Mouse (Mus musculus): Measurements from ENCODE around the gene Rnf7. TPM values are rescaled to one million over a fixed set of nuclear protein-coding genes. Genes with fewer than 3 reads are reported as not detected.

Rnf7 gene
- polyA plus RNA-seq, 1 experiment from 2014 or later = 59.1 TPM

- Histone ChIP-seq H3K4me3 (replicated peaks) (peak overlapping the region; percentile 43), H3K36me3 (replicated peaks) (no peaks in the 10 kb centered on the region), H3K4me2 (peak overlapping the region; percentile 58), H3K9ac (no peak overlapping the region), H3K9me3 (replicated peaks) (no peaks in the 10 kb centered on the region), H3K27ac (replicated peaks) (0 out of 2 replicates have a peak overlapping the region, but pooled peaks have one; percentile 29), H3K4me1 (replicated peaks) (peaks cover 6% of the 10 kb centered on the region), H3K27me3 (peaks cover 62% of the 10 kb centered on the region)
- 2% methylated on average over 8 of the region's 8 CpGs for WGBS (ENCODE audit: insufficient replicate concordance)
- ATAC-seq (ENCODE audit: insufficient read depth) = no peak
Measured at GRCm38 (mm10) chr9:96438334-96438871, 40.1 kb downstream of the Rnf7 start.

- peaks cover 62% of the 10 kb centered on the region for H3K27me3 ChIP-seq
- no peaks in the 10 kb centered on the region for H3K9me3 ChIP-seq (replicated peaks)
- no peaks in the 10 kb centered on the region for H3K36me3 ChIP-seq (replicated peaks)
- peaks cover 6% of the 10 kb centered on the region for H3K4me1 ChIP-seq (replicated peaks)
- under 1% methylated on average over 25 of the region's 25 CpGs for WGBS (ENCODE audit: insufficient replicate concordance)
- ATAC-seq (ENCODE audit: insufficient read depth) = peak; percentile 72
- peak overlapping the region; percentile 58 for H3K4me2 ChIP-seq
- peak overlapping the region; percentile 43 for H3K4me3 ChIP-seq (replicated peaks)
- H3K27ac ChIP-seq (replicated peaks) = peak overlapping the region; percentile 34; the same call in 1 of the 2 replicates
- H3K9ac ChIP-seq = no peak overlapping the region
Measured at GRCm38 (mm10) chr9:96437805-96438333, 40.6 kb downstream of the Rnf7 start.

- ATAC-seq (ENCODE audit: insufficient read depth) = no peak
- H3K27me3 ChIP-seq = peaks cover 68% of the 10 kb centered on the region
Measured at GRCm38 (mm10) chr9:96436901-96437804, 41.3 kb downstream of the Rnf7 start.

GRCm38 (mm10) chr9:96432575-96432974 is 45.9 kb downstream of the Rnf7 start:
- no peaks in the 10 kb centered on the region for H3K9me3 ChIP-seq (replicated peaks)
- WGBS (ENCODE audit: insufficient replicate concordance) = 69% methylated on average over 3 of the region's 3 CpGs
- no peak for ATAC-seq (ENCODE audit: insufficient read depth)

More at GRCm38 (mm10) chr9:96436901-96437804, 41.3 kb downstream of the Rnf7 start:
- H3K9me3 ChIP-seq (replicated peaks) = no peaks in the 10 kb centered on the region
- peaks cover 6% of the 10 kb centered on the region for H3K4me1 ChIP-seq (replicated peaks)
- WGBS (ENCODE audit: insufficient replicate concordance) = 24% methylated on average over 28 of the region's 28 CpGs
- peak overlapping the region; percentile 34; the same call in 1 of the 2 replicates for H3K27ac ChIP-seq (replicated peaks)
- H3K9ac ChIP-seq = no peak overlapping the region
- peak overlapping the region; percentile 43 for H3K4me3 ChIP-seq (replicated peaks)
- H3K4me2 ChIP-seq = peak overlapping the region; percentile 58
- no peaks in the 10 kb centered on the region for H3K36me3 ChIP-seq (replicated peaks)

DNA sequence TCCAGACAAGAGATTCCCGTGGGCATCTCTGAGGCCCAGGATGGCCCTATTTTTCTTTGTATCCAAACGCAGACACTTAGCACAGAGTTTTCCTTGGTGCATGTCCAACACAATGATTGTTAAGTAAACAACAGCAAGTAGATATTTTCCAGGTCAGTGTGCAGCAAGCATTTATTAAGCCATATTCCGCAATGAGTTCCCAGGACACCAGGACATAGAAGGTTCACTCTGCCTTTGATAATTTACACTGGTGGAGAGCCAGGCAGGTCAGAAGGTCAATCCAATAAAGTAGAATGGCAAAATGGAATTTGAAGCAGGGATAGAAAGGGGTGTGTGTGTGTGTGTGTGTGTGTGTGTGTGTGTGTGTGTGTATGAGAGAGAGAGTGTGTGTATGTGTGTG is 47.4 kb downstream of the Rnf7 start:
- no peak overlapping the region for H3K4me3 ChIP-seq (replicated peaks)
- no peaks in the 10 kb centered on the region for H3K4me1 ChIP-seq (replicated peaks)
- no peaks in the 10 kb centered on the region for H3K36me3 ChIP-seq (replicated peaks)
- WGBS (ENCODE audit: insufficient replicate concordance) = 61% methylated on average over 3 of the region's 3 CpGs
- no peak overlapping the region for H3K27ac ChIP-seq (replicated peaks)
- no peak overlapping the region for H3K4me2 ChIP-seq
- peaks cover 18% of the 10 kb centered on the region; the same call in 1 of the 2 replicates for H3K27me3 ChIP-seq
- ATAC-seq (ENCODE audit: insufficient read depth) = no peak
- H3K9ac ChIP-seq = no peak overlapping the region
- no peaks in the 10 kb centered on the region for H3K9me3 ChIP-seq (replicated peaks)

More at GRCm38 (mm10) chr9:96432575-96432974, 45.9 kb downstream of the Rnf7 start:
- Histone ChIP-seq H3K4me3 (replicated peaks) (no peak overlapping the region), H3K9ac (no peak overlapping the region), H3K27me3 (peaks cover 29% of the 10 kb centered on the region), H3K27ac (replicated peaks) (no peak overlapping the region), H3K4me2 (no peak overlapping the region), H3K4me1 (replicated peaks) (peaks cover 2% of the 10 kb centered on the region; the same call in 1 of the 2 replicates), H3K36me3 (replicated peaks) (no peaks in the 10 kb centered on the region)

DNA sequence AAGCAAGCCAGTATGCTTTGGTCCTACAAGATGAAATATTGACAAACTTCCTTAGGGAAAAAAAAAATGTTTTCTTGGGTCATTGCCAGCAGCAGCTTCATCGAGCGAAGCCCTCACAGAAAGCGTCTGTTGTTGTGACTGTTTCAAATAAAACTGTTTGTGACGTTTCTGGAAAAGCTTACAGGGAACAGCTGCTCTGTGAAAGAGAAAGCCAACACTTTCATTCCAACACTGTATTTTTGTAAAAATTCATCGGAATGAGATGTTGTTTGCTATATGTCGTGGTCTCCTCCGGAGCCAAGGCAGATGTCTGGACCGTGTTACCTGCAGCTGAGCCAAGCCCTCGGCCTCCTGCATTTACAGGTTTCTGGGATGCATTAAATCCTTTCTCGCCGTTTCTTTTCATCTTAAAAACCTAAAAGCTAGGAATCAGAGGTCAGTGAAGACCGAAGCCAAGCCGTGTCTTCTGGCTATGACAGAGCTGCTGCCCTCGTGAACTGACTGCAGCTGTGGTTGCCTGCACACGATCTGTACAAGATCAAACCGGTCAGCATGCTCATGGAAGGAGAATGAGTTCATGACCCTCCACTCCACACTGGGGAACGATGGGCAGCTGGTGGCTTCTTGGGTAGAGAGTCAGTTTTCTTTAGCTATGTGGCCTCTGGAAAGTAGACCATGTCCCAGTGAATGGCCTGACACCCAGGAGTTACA is 50.0 kb downstream of the Rnf7 start:
- H3K4me1 ChIP-seq (replicated peaks) = no peaks in the 10 kb centered on the region
- no peaks in the 10 kb centered on the region for H3K9me3 ChIP-seq (replicated peaks)
- no peak for ATAC-seq (ENCODE audit: insufficient read depth)
- peaks cover 15% of the 10 kb centered on the region; the same call in 1 of the 2 replicates for H3K27me3 ChIP-seq
- H3K36me3 ChIP-seq (replicated peaks) = no peaks in the 10 kb centered on the region
- WGBS (ENCODE audit: insufficient replicate concordance) = 76% methylated on average over 17 of the region's 17 CpGs
- no peak overlapping the region for H3K27ac ChIP-seq (replicated peaks)
- no peak overlapping the region for H3K9ac ChIP-seq
- no peak overlapping the region for H3K4me2 ChIP-seq
- H3K4me3 ChIP-seq (replicated peaks) = no peak overlapping the region

- Histone ChIP-seq H3K4me1 (replicated peaks) (no peaks in the 10 kb centered on the region), H3K27ac (replicated peaks) (no peak overlapping the region), H3K9me3 (replicated peaks) (no peaks in the 10 kb centered on the region), H3K9ac (no peak overlapping the region), H3K4me2 (no peak overlapping the region), H3K4me3 (replicated peaks) (no peak overlapping the region), H3K27me3 (peaks cover 5% of the 10 kb centered on the region; the same call in 1 of the 2 replicates), H3K36me3 (replicated peaks) (no peaks in the 10 kb centered on the region)
- 47% methylated on average over 8 of the region's 8 CpGs for whole genome bisulfite sequencing (ENCODE audit: insufficient replicate concordance)
- no peak for ATAC-seq (ENCODE audit: insufficient read depth)
Measured at GRCm38 (mm10) chr9:96424027-96424426, 54.4 kb downstream of the Rnf7 start.

Other genes starting within 250 kb of the Rnf7 start
- 64.4 and 69.4 TPM in 2 replicates for gene Atp1b3, start 114.2 kb downstream of the Rnf7 start, polyA plus RNA-seq (2015; fragmentation: Nextera tagmentation; extraction: Ambion mirVana)
- gene Gm28729, start 46.6 kb upstream of the Rnf7 start, polyA plus RNA-seq (2015; fragmentation: Nextera tagmentation; extraction: Ambion mirVana) = 0.06 and 0.09 TPM in 2 replicates
- 1.8 and 2.2 TPM in 2 replicates for gene Rasa2, start 152.9 kb upstream of the Rnf7 start, polyA plus RNA-seq (2015; fragmentation: Nextera tagmentation; extraction: Ambion mirVana)

Data from liver, embryonic 15.5 days (tissue).